Mouse (Mus musculus): ENCODE measurements at regions not wholly inside any gene's neighbourhood (a gene's known extent, or its start where the extent isn't known, plus 50 kb on each side); places are given as distances from the start of the nearest gene placed in this dataset.
"Not testable (repeated sequence)": the region's sequence is repeated elsewhere in the genome, so short reads cannot be mapped to it uniquely, and the experiment has no call there.

DNA sequence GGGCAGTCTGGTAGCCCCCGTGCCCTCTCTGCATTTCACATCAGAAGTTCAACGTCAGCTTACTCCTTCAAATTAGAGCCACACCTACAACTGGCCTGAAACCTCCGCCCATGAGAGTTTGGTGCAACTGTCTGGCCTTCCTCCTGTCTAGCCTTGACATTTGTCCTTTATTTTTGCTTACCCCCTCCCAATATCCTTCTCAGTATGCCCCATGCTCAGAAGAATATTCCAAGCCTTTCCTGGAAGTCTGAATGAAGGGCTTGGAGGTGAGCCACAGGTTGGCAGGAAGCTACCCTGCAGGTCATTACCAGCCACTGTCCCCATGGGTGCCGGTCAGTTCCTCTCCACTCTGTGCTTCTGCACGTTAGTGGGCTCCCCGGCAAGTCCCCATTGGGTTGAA lies 997.4 kb downstream of the 4930447A16Rik start:
- DNase-seq (ENCODE audit: low read depth, low spot score) = no peak
- H3K36me3 ChIP-seq (ENCODE audit: control insufficient read depth, insufficient read depth, low read length, poor library complexity, severe bottlenecking) = no peaks in the 10 kb centered on the region
- no peaks in the 10 kb centered on the region for H3K27me3 ChIP-seq (ENCODE audit: control insufficient read depth, insufficient read depth, low read length, poor library complexity, severe bottlenecking)

DNA sequence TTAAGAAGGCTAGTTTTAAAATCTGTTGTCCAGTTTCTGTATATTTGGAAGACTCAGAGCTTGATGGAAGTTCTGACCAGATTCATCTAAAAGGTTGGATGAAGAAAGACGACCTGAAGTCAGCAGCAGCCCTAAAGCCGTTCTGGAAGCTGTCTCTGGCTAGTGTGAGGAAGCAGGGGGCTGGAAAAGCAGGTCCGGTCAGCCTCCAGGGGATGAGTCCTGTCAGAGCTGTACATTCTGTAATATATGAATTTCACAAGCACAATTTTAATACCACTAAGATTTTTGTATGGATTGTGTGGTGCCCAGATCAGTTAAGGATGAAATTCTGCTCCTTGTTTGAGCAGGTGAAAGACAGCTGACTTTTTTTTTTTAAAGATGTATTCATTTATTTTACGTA lies 1000.2 kb downstream of the 4930447A16Rik start:
- H3K36me3 ChIP-seq (ENCODE audit: control insufficient read depth, insufficient read depth, low read length, poor library complexity, severe bottlenecking) = no peaks in the 10 kb centered on the region
- H3K27me3 ChIP-seq (ENCODE audit: control insufficient read depth, insufficient read depth, low read length, poor library complexity, severe bottlenecking) = no peaks in the 10 kb centered on the region
- no peak for DNase-seq (ENCODE audit: low read depth, low spot score)

DNA sequence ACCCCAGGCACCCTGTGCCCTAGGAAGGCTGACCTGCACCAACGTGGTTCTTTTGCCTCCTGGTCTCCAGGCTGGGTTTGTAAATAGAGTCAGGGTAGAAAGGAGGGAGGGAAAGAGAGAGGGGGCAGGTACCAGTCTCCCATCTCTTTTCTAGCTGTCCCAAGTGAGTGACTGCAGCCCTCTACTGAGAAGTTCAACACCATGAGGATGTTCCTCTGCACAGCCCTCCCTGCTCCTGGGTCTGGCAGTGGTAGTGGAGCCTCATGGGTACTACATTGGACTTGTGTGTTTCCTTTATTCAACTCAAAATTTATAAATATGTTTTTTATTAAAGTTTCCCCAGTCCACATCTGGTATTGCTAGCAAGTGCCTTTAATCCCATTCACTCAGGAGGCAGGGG lies 1002.6 kb downstream of the 4930447A16Rik start:
- no peak for DNase-seq (ENCODE audit: low read depth, low spot score)
- Histone ChIP-seq H3K27me3 (ENCODE audit: control insufficient read depth, insufficient read depth, low read length, poor library complexity, severe bottlenecking) (no peaks in the 10 kb centered on the region), H3K36me3 (ENCODE audit: control insufficient read depth, insufficient read depth, low read length, poor library complexity, severe bottlenecking) (no peaks in the 10 kb centered on the region)

DNA sequence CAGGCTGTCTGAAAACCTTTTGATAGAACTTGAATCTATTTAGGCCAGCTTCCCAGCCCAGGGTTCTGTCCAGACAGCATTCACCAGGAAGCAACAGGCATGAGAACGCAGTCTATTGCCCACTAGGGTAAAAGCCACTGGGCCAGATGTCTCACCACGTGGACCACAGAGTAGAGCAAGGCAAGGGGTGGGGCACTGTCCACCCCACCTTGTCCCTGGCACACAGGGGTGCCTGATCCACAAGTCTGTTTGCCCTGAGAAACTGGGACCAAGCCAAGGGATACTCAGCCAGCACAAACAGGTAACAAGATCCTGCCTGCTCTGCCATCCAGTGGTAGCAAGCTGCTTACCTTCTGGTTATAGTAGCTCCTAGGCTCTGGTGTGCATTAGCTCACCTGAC lies 1006.3 kb downstream of the 4930447A16Rik start:
- DNase-seq (ENCODE audit: low read depth, low spot score) = no peak
- H3K27me3 ChIP-seq (ENCODE audit: control insufficient read depth, insufficient read depth, low read length, poor library complexity, severe bottlenecking) = no peaks in the 10 kb centered on the region
- H3K36me3 ChIP-seq (ENCODE audit: control insufficient read depth, insufficient read depth, low read length, poor library complexity, severe bottlenecking) = no peaks in the 10 kb centered on the region

DNA sequence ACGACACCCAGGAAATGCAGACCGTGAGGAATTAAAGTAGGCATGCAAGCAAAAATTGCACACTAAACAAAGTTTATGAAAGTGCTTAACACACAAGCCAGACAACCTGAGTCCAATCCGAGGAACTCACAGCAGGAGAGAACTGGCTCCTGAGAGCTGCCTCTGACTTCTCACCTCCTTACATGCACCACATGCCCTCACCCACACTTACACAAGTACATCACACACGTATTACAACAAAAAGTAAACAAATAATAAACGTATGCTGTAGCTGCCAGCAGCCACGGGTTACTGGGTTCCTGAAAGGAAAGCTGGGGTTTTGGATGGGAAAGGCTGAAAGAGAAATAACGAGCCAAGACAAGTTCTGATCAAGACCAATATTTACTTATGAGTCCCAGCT lies 1008.0 kb downstream of the 4930447A16Rik start:
- no peaks in the 10 kb centered on the region for H3K36me3 ChIP-seq (ENCODE audit: control insufficient read depth, insufficient read depth, low read length, poor library complexity, severe bottlenecking)
- no peaks in the 10 kb centered on the region for H3K27me3 ChIP-seq (ENCODE audit: control insufficient read depth, insufficient read depth, low read length, poor library complexity, severe bottlenecking)
- no peak for DNase-seq (ENCODE audit: low read depth, low spot score)

DNA sequence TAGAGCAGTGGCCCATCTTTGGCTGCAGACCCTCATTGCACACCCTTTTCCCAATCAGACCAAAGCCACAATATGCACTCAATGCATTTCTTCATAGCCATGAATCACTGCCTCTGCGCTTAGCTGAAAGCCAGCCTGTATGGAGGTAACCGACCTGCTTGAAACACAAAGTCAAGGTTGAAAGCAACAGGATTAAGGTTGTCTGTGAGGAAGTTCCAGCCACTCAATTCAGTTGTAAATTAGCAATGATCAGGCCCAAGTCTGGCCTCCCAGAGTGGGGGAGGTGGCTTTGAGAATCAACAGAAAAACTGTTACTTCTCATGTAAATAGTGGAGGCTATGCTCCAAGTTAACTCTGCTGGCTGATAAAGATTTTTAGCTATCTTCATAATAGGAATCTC lies 1008.9 kb downstream of the 4930447A16Rik start:
- H3K27me3 ChIP-seq (ENCODE audit: control insufficient read depth, insufficient read depth, low read length, poor library complexity, severe bottlenecking); DNase-seq (ENCODE audit: low read depth, low spot score); H3K36me3 ChIP-seq (ENCODE audit: control insufficient read depth, insufficient read depth, low read length, poor library complexity, severe bottlenecking): not testable (repeated sequence)

Measured in splenic B cell, adult 2 months (primary cell).